Mouse (Mus musculus) C2C12 (cell line): ENCODE measurements around the gene Slx1b.

Source experiments
- CEBPB ChIP-seq: IDR thresholded peaks from one replicate; pipeline ENCODE4 v1.6.1; 2011; ENCODE audit warnings: low read depth, mild to moderate bottlenecking, control low read depth, moderate library complexity
- CTCF ChIP-seq: IDR thresholded peaks from one replicate; pipeline ENCODE4 v1.5.1; 2011; ENCODE audit not compliant: control insufficient read depth, insufficient read depth, insufficient read length
- FOSL1 ChIP-seq: IDR thresholded peaks from one replicate; pipeline ENCODE4 v1.8.0; 2011; ENCODE audit warnings: mild to moderate bottlenecking, low read length; ENCODE audit not compliant: poor library complexity, insufficient read depth, severe bottlenecking
- MAX ChIP-seq: IDR thresholded peaks from one replicate; pipeline ENCODE4 v1.6.1; 2011; ENCODE audit warnings: mild to moderate bottlenecking, control low read depth
- MYOD1 ChIP-seq: IDR thresholded peaks from one replicate; pipeline ENCODE4 v1.6.1; 2011; ENCODE audit warnings: low read depth; ENCODE audit not compliant: control insufficient read depth, insufficient read length
- USF1 ChIP-seq: IDR thresholded peaks from one replicate; pipeline ENCODE4 v1.6.1; 2011; ENCODE audit warnings: low read depth, mild to moderate bottlenecking, control low read depth, moderate library complexity

DNA sequence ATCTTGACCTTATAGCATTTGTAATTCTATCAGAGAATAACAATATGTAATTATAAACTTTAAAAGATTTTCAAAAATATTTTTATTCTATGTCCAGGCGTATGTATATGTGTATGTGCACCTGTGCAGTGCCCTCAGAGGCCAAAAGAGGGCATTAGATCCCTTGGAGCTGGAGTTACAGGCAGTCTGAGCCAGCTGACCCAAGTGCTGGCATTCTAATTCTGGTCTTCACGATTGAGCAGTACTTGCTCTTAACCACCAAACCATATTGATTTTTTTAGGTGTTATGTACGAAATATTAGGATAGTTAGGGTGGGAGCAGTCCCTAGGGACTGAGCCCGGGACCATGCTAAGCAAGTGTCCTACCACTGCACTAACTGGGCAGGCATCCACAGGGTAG is 47.1 kb downstream of the Slx1b start:
- TF ChIP-seq CTCF: no peak
- no peak for TF ChIP-seq USF1
- TF ChIP-seq MAX: no peak
- TF ChIP-seq FOSL1: no peak
- TF ChIP-seq MYOD1: no peak
- TF ChIP-seq CEBPB: no peak
